Mouse (Mus musculus) heart, postnatal 0 days (tissue): ENCODE data around the gene Ncf2. TPM values are rescaled to one million over a fixed set of nuclear protein-coding genes. Genes with fewer than 3 reads are reported as not detected.

Experiments
- ATAC-seq: fragments of 200-750 bp; cut with Nextera tagmentation; 2 replicates; pipeline ENCODE4 v1.8.0; 2017; ENCODE audit warnings: low read depth, moderate number of reproducible peaks, moderate library complexity; ENCODE audit not compliant: insufficient read depth
- DNase-seq: peaks from one replicate; pipeline ENCODE4 v3.0.0-alpha.2; 2016; ENCODE audit warnings: low spot score
- H3K27ac ChIP-seq: fragments of 300-500 bp; sonication (generic); 2 replicates; pipeline ENCODE4 v1.5.1; 2014; ENCODE audit warnings: low read depth, mild to moderate bottlenecking
- H3K27me3 ChIP-seq: fragments of 300-500 bp; sonication (generic); 2 replicates; pipeline ENCODE4 v1.6.1; 2014; ENCODE audit warnings: low read length, mixed read lengths; ENCODE audit not compliant: control insufficient read depth, insufficient read depth
- H3K36me3 ChIP-seq: fragments of 300-500 bp; sonication (generic); replicated peaks from 2 replicates; pipeline ENCODE4 v1.6.1; 2014; ENCODE audit warnings: low read length, mixed read lengths; ENCODE audit not compliant: control insufficient read depth, insufficient read depth
- H3K4me1 ChIP-seq: fragments of 300-500 bp; sonication (generic); 2 replicates; pipeline ENCODE4 v1.6.1; 2014; ENCODE audit warnings: antibody characterized with exemption; ENCODE audit not compliant: control insufficient read depth, insufficient read depth
- H3K4me2 ChIP-seq: fragments of 300-500 bp; sonication (generic); 2 replicates; pipeline ENCODE4 v1.6.1; 2014; ENCODE audit warnings: low read depth, mild to moderate bottlenecking, low read length, moderate library complexity
- H3K4me3 ChIP-seq: fragments of 300-500 bp; sonication (generic); 2 replicates; pipeline ENCODE4 v1.5.1; 2014; ENCODE audit warnings: low read depth, low read length
- H3K9ac ChIP-seq: fragments of 300-500 bp; sonication (generic); replicated peaks from 2 replicates; pipeline ENCODE4 v1.6.1; 2014; ENCODE audit warnings: low read depth, low read length, mixed read lengths
- H3K9me3 ChIP-seq: fragments of 300-500 bp; sonication (generic); replicated peaks from 2 replicates; pipeline ENCODE4 v1.6.1; 2016; ENCODE audit warnings: low read length; ENCODE audit not compliant: control insufficient read depth
- CTCF ChIP-seq: IDR thresholded peaks from 2 replicates; pipeline ENCODE4 v1.5.1; 2016; ENCODE audit warnings: antibody characterized with exemption, control low read depth, low read depth
- EP300 ChIP-seq: IDR thresholded peaks from 2 replicates; pipeline ENCODE4 v1.6.1; 2016; ENCODE audit warnings: antibody characterized with exemption, low read depth
- WGBS: fragments of 180-500 bp; shearing (Covaris S2); extraction: QIAGEN DNeasy Blood & Tissue Kit; methylation state at CpG from one replicate; pipeline ENCODE4 v1.1.7; 2014; 5-methylcytosine and 5-hydroxymethylcytosine counted together
- polyA plus RNA-seq: library from polyadenylated mRNA; unstranded; fragments of >200 nt; fragmentation: Nextera tagmentation; extraction: Ambion mirVana; gene quantifications from 2 replicates; pipeline ENCODE4 v1.2.1, GENCODE M21; 2015
- total RNA-seq: library from RNA; depleted of rRNA; stranded (reverse); fragments of >200 nt; gene quantifications from 2 replicates; pipeline ENCODE4 v1.2.3, GENCODE M21; 2014; ENCODE audit warnings: low replicate concordance

The Ncf2 gene
- total and polyA plus RNA-seq, 2 experiments from 2014 or later: 1.6 to 2.3 TPM

GRCm38 (mm10) chr1:152792736-152793494, 7.1 kb upstream of the Ncf2 start:
- Histone ChIP-seq H3K4me2 (no peak overlapping the region), H3K9me3 (no peaks in the 10 kb centered on the region), H3K27ac (no peak overlapping the region), H3K4me3 (no peak overlapping the region), H3K27me3 (no peaks in the 10 kb centered on the region), H3K4me1 (peaks cover 13% of the 10 kb centered on the region; the same call in 1 of the 2 replicates), H3K9ac (no peak overlapping the region), H3K36me3 (no peaks in the 10 kb centered on the region)
- WGBS: 72% methylated on average over 12 of the region's 12 CpGs
- DNase-seq (no peak), ATAC-seq (no peak)
- TF ChIP-seq EP300 (no peak), CTCF (no peak)

GRCm38 (mm10) chr1:152793495-152794130, 6.4 kb upstream of the Ncf2 start:
- 46% methylated on average over 6 of the region's 6 CpGs for WGBS
- no peaks in the 10 kb centered on the region for H3K27me3 ChIP-seq
- DNase-seq: no peak
- H3K9me3 ChIP-seq: no peaks in the 10 kb centered on the region
- H3K36me3 ChIP-seq: no peaks in the 10 kb centered on the region
- H3K4me2 ChIP-seq: no peak overlapping the region
- peaks cover 13% of the 10 kb centered on the region; the same call in 1 of the 2 replicates for H3K4me1 ChIP-seq
- H3K27ac ChIP-seq: no peak overlapping the region
- ATAC-seq: no peak
- no peak for TF ChIP-seq CTCF
- no peak for TF ChIP-seq EP300
- no peak overlapping the region for H3K9ac ChIP-seq
- no peak overlapping the region for H3K4me3 ChIP-seq

- TF ChIP-seq CTCF (no peak), EP300 (no peak)
- ATAC-seq (no peak), DNase-seq (no peak)
- Histone ChIP-seq H3K9ac (no peak overlapping the region), H3K4me3 (no peak overlapping the region), H3K4me1 (peaks cover 19% of the 10 kb centered on the region; the same call in 1 of the 2 replicates), H3K4me2 (no peak overlapping the region), H3K36me3 (no peaks in the 10 kb centered on the region), H3K9me3 (no peaks in the 10 kb centered on the region), H3K27ac (no peak overlapping the region; the same call in 1 of the 2 replicates), H3K27me3 (no peaks in the 10 kb centered on the region)
- WGBS: 49% methylated on average over 8 of the region's 8 CpGs
Observed at GRCm38 (mm10) chr1:152795688-152796255, 4.2 kb upstream of the Ncf2 start.

GRCm38 (mm10) chr1:152796683-152797263, 3.2 kb upstream of the Ncf2 start:
- DNase-seq (no peak), ATAC-seq (no peak)
- H3K4me1 ChIP-seq: 0 out of 2 replicates have a peak, but pooled peaks cover 12% of the 10 kb centered on the region
- TF ChIP-seq EP300 (no peak), CTCF (no peak)
- H3K9ac ChIP-seq: no peak overlapping the region
- H3K27me3 ChIP-seq: no peaks in the 10 kb centered on the region
- no peaks in the 10 kb centered on the region for H3K9me3 ChIP-seq
- no peak overlapping the region for H3K27ac ChIP-seq
- 80% methylated on average over 8 of the region's 8 CpGs for WGBS
- H3K36me3 ChIP-seq: no peaks in the 10 kb centered on the region
- no peak overlapping the region for H3K4me2 ChIP-seq
- no peak overlapping the region for H3K4me3 ChIP-seq

- Histone ChIP-seq H3K9ac (no peak overlapping the region), H3K36me3 (no peaks in the 10 kb centered on the region), H3K27me3 (no peaks in the 10 kb centered on the region), H3K9me3 (no peaks in the 10 kb centered on the region), H3K4me3 (no peak overlapping the region), H3K4me2 (no peak overlapping the region), H3K4me1 (0 out of 2 replicates have a peak, but pooled peaks cover 12% of the 10 kb centered on the region), H3K27ac (peak overlapping the region; percentile 67)
- DNase-seq (peak; percentile 63), ATAC-seq (peak; percentile 72)
- WGBS: 48% methylated on average over 9 of the region's 9 CpGs
- TF ChIP-seq CTCF (no peak), EP300 (no peak)
Observed at GRCm38 (mm10) chr1:152798125-152798524, 1.9 kb upstream of the Ncf2 start.
